Mouse (Mus musculus): ENCODE results near the gene Rps10. TPM values are rescaled to one million over a fixed set of nuclear protein-coding genes. Genes with fewer than 3 reads are reported as not detected.
A peak's percentile ranks its signal among the peaks of the same experiment; 100 is the strongest.
"Not testable (repeated sequence)": the region's sequence is repeated elsewhere in the genome, so short reads cannot be mapped to it uniquely, and the experiment has no call there.

The Rps10 gene
- polyA plus RNA-seq, 1 experiment from 2014 or later, result 1,510 TPM

GRCm38 (mm10) chr17:27643756-27644155, 7.3 kb upstream of the Rps10 start:
- in situ Hi-C loops (cut with MboI; ENCODE audit: low pct_unique_long_range_greater_than_20kb), result loop anchor here (10.0 kb wide), 1 partner anchor 121 kb away; no protein-coding TSS in a partner anchor
- DNase-seq (ENCODE audit: low read depth, low spot score) (no peak), ATAC-seq (no peak)
- TF ChIP-seq CTCF (IDR thresholded peaks at IDR 0.05), result no peak
- POLR2A ChIA-PET, result no interaction called here
- CTCF ChIA-PET, result no interaction called here
- H3K27me3 ChIP-seq, result peaks cover 11% of the 10 kb centered on the region

- ChIA-PET CTCF (no interaction called here), POLR2A (no interaction called here)
- TF ChIP-seq CTCF (IDR thresholded peaks at IDR 0.05), result no peak
- in situ Hi-C loops (cut with MboI; ENCODE audit: low pct_unique_long_range_greater_than_20kb), result loop anchor here (10.0 kb wide), 1 partner anchor 122 kb away; no protein-coding TSS in a partner anchor
- ATAC-seq (no peak), DNase-seq (ENCODE audit: low read depth, low spot score) (no peak)
- peaks cover 5% of the 10 kb centered on the region for H3K27me3 ChIP-seq
Observed at GRCm38 (mm10) chr17:27643101-27643500, 6.6 kb upstream of the Rps10 start.

GRCm38 (mm10) chr17:27642491-27643062, 6.1 kb upstream of the Rps10 start:
- in situ Hi-C loops (cut with MboI; ENCODE audit: low pct_unique_long_range_greater_than_20kb), result loop anchor here (10.0 kb wide), 1 partner anchor 122 kb away; no protein-coding TSS in a partner anchor
- ChIA-PET POLR2A (no interaction called here), CTCF (no interaction called here)
- no peak for ATAC-seq
- no peak for DNase-seq (ENCODE audit: low read depth, low spot score)
- no peak for TF ChIP-seq CTCF (IDR thresholded peaks at IDR 0.05)
- peaks cover under 1% of the 10 kb centered on the region for H3K27me3 ChIP-seq

- H3K27me3 ChIP-seq; POLR2A ChIA-PET; DNase-seq (ENCODE audit: low read depth, low spot score); ATAC-seq; CTCF ChIA-PET: not testable (repeated sequence)
- in situ Hi-C loops (cut with MboI; ENCODE audit: low pct_unique_long_range_greater_than_20kb), result loop anchor here (10.0 kb wide), 1 partner anchor 125 kb away; no protein-coding TSS in a partner anchor
Observed at GRCm38 (mm10) chr17:27639851-27640250, 3.4 kb upstream of the Rps10 start.

GRCm38 (mm10) chr17:27638921-27639332, 2.5 kb upstream of the Rps10 start:
- CTCF ChIA-PET, result no interaction called here
- no peaks in the 10 kb centered on the region for H3K27me3 ChIP-seq
- ATAC-seq (no peak), DNase-seq (ENCODE audit: low read depth, low spot score) (no peak)
- in situ Hi-C loops (cut with MboI; ENCODE audit: low pct_unique_long_range_greater_than_20kb), result no loop called here
- no peak for TF ChIP-seq CTCF (IDR thresholded peaks at IDR 0.05)
- POLR2A ChIA-PET, result no interaction called here

GRCm38 (mm10) chr17:27637333-27637732, 864 bp upstream of the Rps10 start:
- DNase-seq (ENCODE audit: low read depth, low spot score) (no peak), ATAC-seq (no peak)
- POLR2A ChIA-PET, result no interaction called here
- in situ Hi-C loops (cut with MboI; ENCODE audit: low pct_unique_long_range_greater_than_20kb), result no loop called here
- TF ChIP-seq CTCF (IDR thresholded peaks at IDR 0.05), result no peak
- H3K27me3 ChIP-seq, result no peaks in the 10 kb centered on the region
- CTCF ChIA-PET, result no interaction called here

GRCm38 (mm10) chr17:27635575-27635903, 930 bp downstream of the Rps10 start:
- ATAC-seq; CTCF ChIA-PET; DNase-seq (ENCODE audit: low read depth, low spot score); H3K27me3 ChIP-seq; in situ Hi-C loops (cut with MboI; ENCODE audit: low pct_unique_long_range_greater_than_20kb): not testable (repeated sequence)
- POLR2A ChIA-PET, result interaction anchor here (0.6 to 0.9 kb wide), 3 partner anchors 52 to 466 kb away, joined by 3 to 5 read pairs (median 4); no protein-coding TSS in a partner anchor

- H3K27me3 ChIP-seq, result no peaks in the 10 kb centered on the region
- ATAC-seq (peak; percentile 77), DNase-seq (ENCODE audit: low read depth, low spot score) (no peak)
- ChIA-PET CTCF (no interaction called here), POLR2A (interaction anchor here (0.6 to 0.9 kb wide), 4 partner anchors 11 to 466 kb away, joined by 3 to 5 read pairs (median 4); no protein-coding TSS in a partner anchor)
- TF ChIP-seq CTCF (IDR thresholded peaks at IDR 0.05), result no peak
- in situ Hi-C loops (cut with MboI; ENCODE audit: low pct_unique_long_range_greater_than_20kb), result loop anchor here (5.0 kb wide), 1 partner anchor 68 kb away; the partner anchor contains the start of gene AI413582
Observed at GRCm38 (mm10) chr17:27634871-27635574, 1.4 kb downstream of the Rps10 start, which contains the start of gene RPS10-NUDT3. Gene RPS10-NUDT3 (minus strand): TSS chr17:27635222.

GRCm38 (mm10) chr17:27629249-27630020, 7.0 kb downstream of the Rps10 start:
- CTCF ChIA-PET, result interaction anchor here (1.4 to 1.5 kb wide), 2 partner anchors 53 to 94 kb away, joined by 3 to 4 read pairs; no protein-coding TSS in a partner anchor
- no peak for DNase-seq (ENCODE audit: low read depth, low spot score)
- ATAC-seq, result peak; percentile 52
- POLR2A ChIA-PET, result interaction anchor here (0.6 to 1.0 kb wide), 2 partner anchors 25 to 315 kb away, joined by 4 read pairs; no protein-coding TSS in a partner anchor
- peak; percentile 88 for TF ChIP-seq CTCF (IDR thresholded peaks at IDR 0.05)
- no peaks in the 10 kb centered on the region for H3K27me3 ChIP-seq
- in situ Hi-C loops (cut with MboI; ENCODE audit: low pct_unique_long_range_greater_than_20kb), result loop anchor here (5.0 kb wide), 1 partner anchor 62 kb away; the partner anchor contains the start of gene AI413582

- no peak for TF ChIP-seq CTCF (IDR thresholded peaks at IDR 0.05)
- CTCF ChIA-PET, result interaction anchor here (1.6 kb wide), 1 partner anchor 94 kb away, joined by 6 read pairs; no protein-coding TSS in a partner anchor
- POLR2A ChIA-PET, result no interaction called here
- no peak for ATAC-seq
- H3K27me3 ChIP-seq, result no peaks in the 10 kb centered on the region
- no peak for DNase-seq (ENCODE audit: low read depth, low spot score)
- in situ Hi-C loops (cut with MboI; ENCODE audit: low pct_unique_long_range_greater_than_20kb), result no loop called here
Observed at GRCm38 (mm10) chr17:27628376-27628775, 8.1 kb downstream of the Rps10 start.

Measured in Patski (cell line).